ENCODE assay signal across 7 mouse cellular contexts in genomic region chr4:133631071-133631768, GRCm38 (mm10). TPM values are rescaled to one million over a fixed set of nuclear protein-coding genes. Genes with fewer than 3 reads are reported as not detected.
A peak's percentile ranks its signal among the peaks of the same experiment; 100 is the strongest.
DNase-seq lines count a peak whose midpoint lies in the region; ATAC-seq and TF ChIP-seq lines count a peak whose summit lies in the region.

No protein-coding gene starts in this region.

- 70% methylated on average over 14 of the region's 14 CpGs for WGBS in liver, embryonic 11.5 days

- peak overlapping the region; percentile 98 for H3K4me2 ChIP-seq in liver, embryonic 11.5 days
- peak overlapping the region; percentile 91 for H3K4me2 ChIP-seq in myocyte (ENCODE audit: low read depth)

- DNase-seq in 3134 (ENCODE audit: extremely low read depth, insufficient read length, low spot score): peak; percentile 37
- DNase-seq in 416B (ENCODE audit: low read depth): peak; percentile 72
- peak; percentile 39 to 44 for DNase-seq in heart, postnatal 36 days
- DNase-seq in liver, embryonic 11.5 days (ENCODE audit: low spot score): no peak
- DNase-seq in layer of hippocampus, adult 9-10 months (ENCODE audit: low spot score): no peak
- DNase-seq in right cerebral cortex, postnatal 25 days: no peak

- H3K27me3 ChIP-seq in liver, embryonic 11.5 days (replicated peaks; ENCODE audit: control insufficient read depth, insufficient read depth, low read length): no peaks in the 10 kb centered on the region
- no peaks in the 10 kb centered on the region for H3K27me3 ChIP-seq in myocyte (ENCODE audit: control insufficient read depth, insufficient read depth, insufficient read length)

- no peak for ATAC-seq in liver, embryonic 11.5 days (replicated peaks; ENCODE audit: low FRiP score)

- H3K36me3 ChIP-seq in liver, embryonic 11.5 days (ENCODE audit: control insufficient read depth, insufficient read depth, low read length): peaks cover 4% of the 10 kb centered on the region; the same call in 1 of the 2 replicates
- no peaks in the 10 kb centered on the region for H3K36me3 ChIP-seq in myocyte (ENCODE audit: control insufficient read depth, insufficient read depth)

- H3K9me3 ChIP-seq in liver, embryonic 11.5 days (ENCODE audit: control insufficient read depth, low read length): no peaks in the 10 kb centered on the region

- TF ChIP-seq POLR2A in myocyte (IDR thresholded peaks at IDR 0.05; ENCODE audit: insufficient read length, low read depth): no peak

- no peak overlapping the region for H3ac ChIP-seq in myocyte (ENCODE audit: control insufficient read depth, insufficient read length)

- intact Hi-C loops in heart, postnatal 36 days (cut with DNase I): loop anchor here (2.0 kb wide), 2 partner anchors 16 to 18 kb away; no protein-coding TSS in a partner anchor

- H3K79me2 ChIP-seq in myocyte (ENCODE audit: control insufficient read depth, insufficient read depth): peaks cover 33% of the 10 kb centered on the region

- peaks cover 17% of the 10 kb centered on the region for H3K4me1 ChIP-seq in liver, embryonic 11.5 days (replicated peaks; ENCODE audit: control insufficient read depth, insufficient read depth, low read length)

- H3K27ac ChIP-seq in liver, embryonic 11.5 days (ENCODE audit: low read depth, low read length): no peak overlapping the region; the same call in 1 of the 2 replicates

- no peak overlapping the region for H3K9ac ChIP-seq in liver, embryonic 11.5 days (ENCODE audit: low read depth, low read length)

- no peak overlapping the region for H3K4me3 ChIP-seq in liver, embryonic 11.5 days (ENCODE audit: low read depth, low read length)
- peak overlapping the region; percentile 46 for H3K4me3 ChIP-seq in myocyte

TF ChIP-seq in myocyte, 11 proteins besides CTCF, POLR2A, EP300 and RAD21:
- TF ChIP-seq MYOG (IDR thresholded peaks at IDR 0.05; ENCODE audit: control insufficient read depth in 1 of 3, insufficient read depth in 1 of 3, insufficient read length in 2 of 3, low read depth in 2 of 3): no peak
- no peak for TF ChIP-seq CEBPB (IDR thresholded peaks at IDR 0.05; ENCODE audit: insufficient read depth, poor library complexity, severe bottlenecking)
- no peak for TF ChIP-seq E2F4 (IDR thresholded peaks at IDR 0.05; ENCODE audit: insufficient read depth)
- no peak for TF ChIP-seq TCF3 (IDR thresholded peaks at IDR 0.05; ENCODE audit: insufficient read length, low read depth)
- TF ChIP-seq MYOD1 (IDR thresholded peaks at IDR 0.05; ENCODE audit: control insufficient read depth in 1 of 3, insufficient read length in 2 of 3, low read depth in 2 of 3): no peak
- TF ChIP-seq REST (IDR thresholded peaks at IDR 0.05; ENCODE audit: insufficient read depth, insufficient read length): no peak
- TF ChIP-seq SRF (IDR thresholded peaks at IDR 0.05; ENCODE audit: control insufficient read depth, insufficient read length, low read depth): no peak
- TF ChIP-seq USF1 (IDR thresholded peaks at IDR 0.05; ENCODE audit: low read depth): no peak
- no peak for TF ChIP-seq TCF12 (IDR thresholded peaks at IDR 0.05; ENCODE audit: insufficient read depth, poor library complexity, severe bottlenecking)
- TF ChIP-seq MAX (IDR thresholded peaks at IDR 0.05; ENCODE audit: low read depth): no peak
- no peak for TF ChIP-seq POLR2AphosphoS2 (IDR thresholded peaks at IDR 0.05; ENCODE audit: insufficient read length, low read depth)

RNA-seq across cellular contexts. Expression of gene Zdhhc18, which starts 18.7 kb away (rescaled TPM):
- total RNA-seq in heart, postnatal 36 days (2021): 10 to 100 TPM; 17.2 to 17.3 TPM
- 2.1 and 3.1 TPM in 2 replicates for polyA plus RNA-seq in liver, embryonic 11.5 days (2014; fragmentation: Nextera tagmentation; extraction: Ambion mirVana)
- polyA plus RNA-seq in myocyte (2012; fragmentation: generic; extraction: Trizol): 14.3 TPM

RNA-seq across cellular contexts. Expression of gene Sfn, which starts 29.3 kb away (rescaled TPM):
- 1 to 10 TPM; 1.1 to 1.5 TPM for total RNA-seq in heart, postnatal 36 days (2021)
- polyA plus RNA-seq in liver, embryonic 11.5 days (2014; fragmentation: Nextera tagmentation; extraction: Ambion mirVana): 1.7 and 3.5 TPM in 2 replicates
- 0.56 TPM for polyA plus RNA-seq in myocyte (2012; fragmentation: generic; extraction: Trizol)

RNA-seq across cellular contexts. Expression of gene Pigv, which starts 41.2 kb away (rescaled TPM):
- 10 to 100 TPM; 10.8 to 11.3 TPM for total RNA-seq in heart, postnatal 36 days (2021)
- 10.7 and 15.0 TPM in 2 replicates for polyA plus RNA-seq in liver, embryonic 11.5 days (2014; fragmentation: Nextera tagmentation; extraction: Ambion mirVana)
- 9.8 TPM for polyA plus RNA-seq in myocyte (2012; fragmentation: generic; extraction: Trizol)

RNA-seq across cellular contexts. Expression of gene Gpn2, which starts 47.1 kb away (rescaled TPM):
- 1 to 10 TPM; 7.0 TPM for total RNA-seq in heart, postnatal 36 days (2021)
- 23.4 and 24.8 TPM in 2 replicates for polyA plus RNA-seq in liver, embryonic 11.5 days (2014; fragmentation: Nextera tagmentation; extraction: Ambion mirVana)
- polyA plus RNA-seq in myocyte (2012; fragmentation: generic; extraction: Trizol): 32.2 TPM

RNA-seq across cellular contexts. Expression of gene Gpatch3, which starts 56.7 kb away (rescaled TPM):
- 1 to 10 TPM; 3.3 to 5.5 TPM for total RNA-seq in heart, postnatal 36 days (2021)
- polyA plus RNA-seq in liver, embryonic 11.5 days (2014; fragmentation: Nextera tagmentation; extraction: Ambion mirVana): 8.7 and 10.0 TPM in 2 replicates
- 4.1 TPM for polyA plus RNA-seq in myocyte (2012; fragmentation: generic; extraction: Trizol)

Comparison
In these comparisons a context has a peak if more than half of its experiments do, and no peak if none do; other contexts are left out.
1. DNase-seq: peak in 3134 (single experiment), 416B (single experiment) and heart, postnatal 36 days (2 of 2); none in liver, embryonic 11.5 days (single experiment), layer of hippocampus, adult 9-10 months (single experiment) and right cerebral cortex, postnatal 25 days (single experiment).